Mouse (Mus musculus) cerebellum, postnatal 4 days (tissue): Measurements from ENCODE around the gene Mpdz.

ENCODE experiments used
- DNase-seq, 2 experiments: peaks; one replicate each; pipeline ENCODE4 v3.0.0; 2022; ENCODE audit warnings: low spot score in 2 of 2, mixed read lengths in 1 of 2

Mpdz gene

GRCm38 (mm10) chr4:81283081-81283480, 159.5 kb downstream of the Mpdz start:
- no peak for DNase-seq

DNA sequence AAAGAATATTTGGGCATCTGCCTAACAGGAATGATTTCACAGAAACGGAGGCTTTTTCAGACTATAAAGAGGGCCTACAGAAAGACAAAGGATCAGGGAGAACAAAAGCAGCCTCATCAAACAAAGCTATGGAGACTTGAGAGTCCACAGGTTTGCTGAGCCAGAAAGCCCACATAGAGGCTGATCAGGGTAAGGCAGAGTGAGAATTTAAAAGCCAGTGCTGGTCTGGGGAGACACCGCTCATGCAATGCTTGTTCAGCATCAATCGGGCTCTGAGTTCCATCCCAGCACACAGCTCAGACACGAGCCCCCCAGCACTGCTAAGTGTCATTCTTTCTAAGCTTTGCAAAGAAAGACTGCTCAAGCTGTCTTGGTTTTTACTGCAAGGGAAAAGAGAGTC, 162.5 kb downstream of the Mpdz start:
- DNase-seq = no peak

DNA sequence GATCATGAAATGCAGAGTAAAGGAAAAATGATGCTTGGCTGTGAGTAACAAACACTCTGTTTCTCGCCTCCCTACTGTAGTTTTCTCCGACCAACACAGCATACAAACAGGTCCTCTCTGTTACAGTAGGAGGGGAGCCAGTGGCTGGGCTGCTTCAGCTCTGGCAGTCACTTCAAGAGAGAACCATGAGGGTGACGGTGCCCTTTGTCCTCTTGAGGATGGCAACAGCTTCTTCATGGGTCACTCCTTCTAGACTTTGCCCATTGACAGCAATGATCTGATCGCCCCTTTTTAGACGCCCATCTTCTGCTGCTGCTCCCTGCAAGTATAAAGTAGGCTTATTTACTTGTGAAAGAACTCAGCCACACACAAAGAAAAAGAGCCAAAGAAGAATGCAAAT, 163.2 kb downstream of the Mpdz start:
- no peak for DNase-seq

DNA sequence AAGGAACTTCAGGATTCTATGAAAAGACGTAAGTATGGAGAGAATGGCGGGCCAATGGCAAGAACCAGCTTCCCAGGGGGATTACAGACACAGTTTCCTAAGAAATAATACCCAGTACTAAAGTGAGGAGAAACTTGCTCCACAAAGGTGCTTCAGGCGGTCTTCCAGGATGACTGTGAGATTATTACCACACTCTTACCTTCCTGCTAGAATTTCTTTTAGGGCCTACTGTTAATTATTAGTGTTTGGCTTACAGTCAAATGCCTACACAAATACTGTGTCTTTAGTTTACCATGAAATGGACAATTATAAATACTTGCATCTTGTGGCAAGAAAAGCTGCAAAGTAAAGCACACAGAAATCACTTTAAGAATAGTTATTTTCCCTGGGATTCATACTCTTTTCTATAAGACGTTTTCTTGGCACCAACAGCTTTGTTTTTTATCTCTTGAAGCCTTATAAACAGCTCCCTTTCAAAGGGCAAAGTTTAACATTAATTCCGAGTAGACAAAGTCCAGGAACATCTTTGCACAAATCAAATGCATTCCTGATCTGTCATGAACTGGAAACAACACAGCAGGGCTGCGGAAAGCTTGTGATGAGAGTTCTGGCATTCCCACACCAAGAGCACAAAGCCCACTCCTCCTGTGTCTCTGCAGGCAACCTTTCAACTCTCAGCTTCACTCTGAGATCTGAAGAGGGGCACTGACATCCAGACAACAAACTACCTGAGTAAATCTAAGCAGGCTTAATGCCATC, 166.5 kb downstream of the Mpdz start:
- DNase-seq = no peak

- DNase-seq = no peak
Measured at GRCm38 (mm10) chr4:81273067-81273466, 169.5 kb downstream of the Mpdz start.

GRCm38 (mm10) chr4:81252859-81253780, 189.5 kb downstream of the Mpdz start:
- DNase-seq = no peak

- DNase-seq = no peak
Measured at GRCm38 (mm10) chr4:81252334-81252733, 190.3 kb downstream of the Mpdz start.

DNA sequence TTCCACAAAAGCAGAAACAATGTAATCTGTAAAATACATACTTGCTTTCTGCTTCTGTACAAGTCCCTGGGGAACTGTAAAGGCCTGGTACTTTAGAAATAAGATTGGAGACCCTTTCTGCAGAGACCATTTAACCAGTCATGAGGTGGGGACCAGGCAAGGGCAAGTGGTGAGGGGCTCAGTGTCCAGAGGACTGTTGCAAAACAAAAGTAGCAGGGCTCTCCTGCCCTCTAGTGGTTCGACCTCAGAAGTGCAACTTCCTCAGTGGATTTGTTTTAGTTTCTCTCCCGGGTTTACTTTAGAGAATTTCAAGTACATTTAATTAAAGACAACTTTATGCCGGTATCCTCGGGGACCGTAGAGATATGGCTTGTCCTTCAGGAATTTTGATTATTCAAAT, 190.7 kb downstream of the Mpdz start:
- peak; percentile 45 to 61 for DNase-seq

- no peak for DNase-seq
Measured at GRCm38 (mm10) chr4:81249245-81249644, 193.4 kb downstream of the Mpdz start.

DNA sequence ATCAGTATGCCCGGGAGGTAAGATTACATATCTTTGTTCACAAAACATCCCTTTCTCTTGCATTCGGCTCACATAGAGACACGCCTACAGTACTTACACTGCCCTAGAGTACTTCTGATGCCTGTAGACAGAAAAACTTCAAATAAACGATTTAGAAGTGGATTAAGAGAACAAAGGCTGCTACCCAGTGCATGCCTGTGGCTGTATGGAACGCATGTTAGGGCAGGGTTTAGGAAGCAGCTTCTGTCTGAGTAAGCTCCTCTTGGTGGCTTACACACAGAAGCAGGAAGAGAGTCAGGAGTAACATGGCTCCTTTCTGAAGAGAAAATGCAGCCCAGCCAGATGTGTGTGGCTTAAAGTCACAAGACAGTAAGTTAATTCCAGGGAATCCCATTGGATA, 206.4 kb downstream of the Mpdz start:
- DNase-seq = no peak
